Mouse (Mus musculus): Measurements from ENCODE around the gene Hoxc4. TPM values are rescaled to one million over a fixed set of nuclear protein-coding genes. Genes with fewer than 3 reads are reported as not detected.

The Hoxc4 gene
- polyA plus RNA-seq, 1 experiment, result 89.1 TPM

DNA sequence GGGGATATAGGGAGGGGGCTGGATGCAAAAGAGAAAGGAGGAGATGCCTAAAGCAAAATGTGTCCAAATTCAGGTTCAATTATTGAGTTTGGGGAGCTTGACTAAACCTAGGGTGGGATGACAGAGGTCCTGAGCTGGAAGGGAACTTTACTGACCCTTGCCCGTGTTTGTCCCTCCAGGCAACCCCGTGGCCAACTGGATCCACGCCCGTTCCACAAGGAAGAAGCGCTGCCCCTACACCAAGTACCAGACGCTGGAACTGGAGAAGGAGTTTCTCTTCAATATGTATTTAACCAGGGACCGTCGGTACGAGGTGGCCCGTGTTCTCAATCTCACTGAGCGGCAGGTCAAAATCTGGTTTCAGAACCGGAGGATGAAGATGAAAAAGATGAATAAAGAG, 35.0 kb upstream of the Hoxc4 start:
- no peak for TF ChIP-seq GATA1 (IDR thresholded peaks at IDR 0.05; ENCODE audit: low read length)

- no peak for TF ChIP-seq GATA1 (IDR thresholded peaks at IDR 0.05; ENCODE audit: low read length)
Measured at GRCm38 (mm10) chr15:102984521-102984920, 34.2 kb upstream of the Hoxc4 start.

DNA sequence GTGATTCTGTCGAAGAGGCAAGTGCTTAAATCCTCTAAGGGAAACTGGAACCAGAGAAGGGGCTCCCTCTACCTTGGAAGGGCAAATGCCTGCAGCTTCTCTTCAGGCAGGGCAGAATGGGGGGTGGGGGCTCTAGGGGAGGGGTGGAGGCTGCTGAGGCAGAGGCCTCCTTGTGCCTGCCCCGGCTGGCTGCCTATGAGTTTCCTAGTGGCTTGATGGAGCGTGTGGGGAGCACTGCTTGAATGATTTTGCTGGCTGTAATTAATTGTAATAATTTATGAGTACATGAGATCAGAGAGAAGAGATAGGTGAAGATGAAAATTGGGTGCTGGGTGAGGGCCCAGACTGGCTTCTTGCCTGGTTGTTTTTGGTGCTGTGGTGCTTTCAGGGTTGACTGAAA, 33.8 kb upstream of the Hoxc4 start:
- no peak for TF ChIP-seq GATA1 (IDR thresholded peaks at IDR 0.05; ENCODE audit: low read length)

- no peak for TF ChIP-seq GATA1 (IDR thresholded peaks at IDR 0.05; ENCODE audit: low read length)
Measured at GRCm38 (mm10) chr15:102987124-102987833, 31.5 kb upstream of the Hoxc4 start.

DNA sequence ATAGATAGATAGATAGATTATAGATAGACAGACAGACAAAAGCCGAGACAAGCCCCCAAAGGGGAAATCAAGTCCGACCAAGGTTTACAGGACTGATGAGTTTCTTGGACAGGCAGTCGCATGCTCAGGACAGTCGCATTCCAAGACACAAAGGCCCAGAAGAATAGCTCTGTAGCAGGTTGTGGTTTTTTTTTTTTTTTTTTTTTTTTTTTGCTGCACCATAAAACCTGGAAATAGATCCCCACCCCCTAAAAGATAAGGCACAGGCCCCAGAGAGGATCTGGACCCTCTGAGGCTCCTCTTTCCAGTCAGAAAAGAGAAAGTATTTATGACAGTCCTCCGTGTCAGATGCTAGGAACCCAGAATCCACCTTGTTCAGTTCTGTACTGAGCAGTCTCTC, 30.7 kb upstream of the Hoxc4 start:
- no peak for TF ChIP-seq GATA1 (IDR thresholded peaks at IDR 0.05; ENCODE audit: low read length)

DNA sequence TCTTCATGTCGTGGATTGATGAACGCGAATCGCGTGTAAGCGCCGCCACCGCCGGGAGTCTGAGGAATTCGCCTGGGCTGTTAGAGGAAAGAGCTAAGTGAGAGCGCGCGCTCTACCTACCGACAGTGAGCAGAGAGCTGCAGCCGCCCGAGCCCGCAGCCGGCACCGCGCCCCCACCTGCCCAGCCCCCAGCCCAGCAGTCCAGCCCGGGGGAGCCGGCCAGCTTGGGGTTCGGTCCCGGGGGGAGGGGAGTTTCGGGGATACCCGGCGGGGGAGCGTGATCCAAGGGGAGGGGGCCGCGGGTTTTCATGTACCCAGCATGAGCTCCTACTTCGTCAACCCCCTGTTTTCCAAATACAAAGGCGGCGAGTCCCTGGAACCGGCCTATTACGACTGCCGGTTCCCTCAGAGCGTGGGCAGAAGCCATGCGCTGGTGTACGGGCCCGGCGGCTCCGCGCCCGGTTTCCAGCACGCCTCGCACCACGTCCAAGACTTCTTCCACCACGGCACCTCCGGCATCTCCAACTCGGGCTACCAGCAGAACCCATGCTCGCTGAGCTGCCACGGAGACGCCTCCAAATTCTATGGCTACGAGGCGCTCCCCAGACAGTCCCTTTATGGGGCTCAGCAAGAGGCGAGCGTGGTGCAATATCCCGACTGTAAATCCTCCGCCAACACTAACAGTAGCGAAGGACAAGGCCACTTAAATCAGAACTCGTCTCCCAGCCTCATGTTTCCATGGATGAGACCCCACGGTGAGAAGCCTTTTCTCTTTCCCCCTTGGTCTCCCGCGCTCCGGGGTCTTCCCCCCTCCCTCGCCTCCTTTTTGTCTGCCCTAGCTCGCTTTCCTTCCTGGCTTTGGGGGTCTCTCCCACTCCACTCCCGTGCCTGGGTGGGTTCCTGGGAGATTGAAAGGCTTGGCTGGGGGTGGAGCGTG, 28.0 kb upstream of the Hoxc4 start, which contains the start of gene Hoxc8:
Hoxc8 (plus strand) TSS at position 147 of the 937 bp plus-strand sequence.
- TF ChIP-seq GATA1 (IDR thresholded peaks at IDR 0.05; ENCODE audit: low read length), result no peak

DNA sequence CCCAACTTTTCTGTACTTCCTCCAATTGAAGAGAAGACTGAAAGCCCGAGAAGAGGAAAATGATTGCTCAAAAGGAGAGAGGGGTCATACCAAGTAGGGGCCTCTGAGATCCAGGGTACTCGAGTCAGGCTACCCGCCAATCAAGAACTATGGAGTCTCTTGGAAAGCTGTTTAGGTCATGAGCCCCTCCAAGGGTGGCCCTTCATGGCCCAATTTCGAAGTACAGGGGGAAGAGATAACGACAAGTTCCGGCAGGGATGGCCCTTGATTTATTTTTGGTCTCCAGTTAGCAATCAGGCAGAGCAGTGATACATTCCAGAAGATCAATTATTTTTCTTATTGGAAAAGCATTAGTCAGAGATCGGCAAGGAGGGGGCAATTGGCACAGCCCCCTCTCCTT, 27.0 kb upstream of the Hoxc4 start:
- no peak for TF ChIP-seq GATA1 (IDR thresholded peaks at IDR 0.05; ENCODE audit: low read length)

GRCm38 (mm10) chr15:102992206-102992605, 26.5 kb upstream of the Hoxc4 start:
- no peak for TF ChIP-seq GATA1 (IDR thresholded peaks at IDR 0.05; ENCODE audit: low read length)

- no peak for TF ChIP-seq GATA1 (IDR thresholded peaks at IDR 0.05; ENCODE audit: low read length)
Measured at GRCm38 (mm10) chr15:102992863-102993262, 25.9 kb upstream of the Hoxc4 start.

GRCm38 (mm10) chr15:102996548-102996947, 22.2 kb upstream of the Hoxc4 start:
- no peak for TF ChIP-seq GATA1 (IDR thresholded peaks at IDR 0.05; ENCODE audit: low read length)

DNA sequence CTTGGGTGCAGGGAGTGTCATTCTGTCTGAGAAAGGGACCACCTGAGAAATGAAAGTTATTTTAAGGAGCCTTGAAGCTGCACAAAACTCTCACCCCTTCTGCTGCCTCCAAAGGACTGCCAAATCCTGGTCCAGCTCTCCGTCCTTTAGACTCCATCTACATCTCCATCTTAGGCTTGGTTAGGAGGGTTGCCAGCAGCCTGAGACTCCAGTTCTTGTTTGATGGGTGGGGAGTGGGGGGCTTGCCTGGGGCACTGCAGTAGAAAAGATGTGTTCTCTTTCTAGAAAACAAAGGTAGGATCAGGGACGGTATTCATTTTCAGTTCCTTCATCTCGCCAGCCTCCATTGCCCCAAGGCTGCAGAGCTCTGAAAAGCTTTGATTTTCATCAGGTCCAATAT, 21.3 kb upstream of the Hoxc4 start:
- no peak for TF ChIP-seq GATA1 (IDR thresholded peaks at IDR 0.05; ENCODE audit: low read length)

GRCm38 (mm10) chr15:102997939-102998355, 20.8 kb upstream of the Hoxc4 start, which contains the start of gene Hoxc6:
Gene Hoxc6, plus strand, starts transcription at chr15:102998257.
- TF ChIP-seq GATA1 (IDR thresholded peaks at IDR 0.05; ENCODE audit: low read length), result no peak

- no peak for TF ChIP-seq GATA1 (IDR thresholded peaks at IDR 0.05; ENCODE audit: low read length)
Measured at GRCm38 (mm10) chr15:102998608-102999182, 20.0 kb upstream of the Hoxc4 start.

DNA sequence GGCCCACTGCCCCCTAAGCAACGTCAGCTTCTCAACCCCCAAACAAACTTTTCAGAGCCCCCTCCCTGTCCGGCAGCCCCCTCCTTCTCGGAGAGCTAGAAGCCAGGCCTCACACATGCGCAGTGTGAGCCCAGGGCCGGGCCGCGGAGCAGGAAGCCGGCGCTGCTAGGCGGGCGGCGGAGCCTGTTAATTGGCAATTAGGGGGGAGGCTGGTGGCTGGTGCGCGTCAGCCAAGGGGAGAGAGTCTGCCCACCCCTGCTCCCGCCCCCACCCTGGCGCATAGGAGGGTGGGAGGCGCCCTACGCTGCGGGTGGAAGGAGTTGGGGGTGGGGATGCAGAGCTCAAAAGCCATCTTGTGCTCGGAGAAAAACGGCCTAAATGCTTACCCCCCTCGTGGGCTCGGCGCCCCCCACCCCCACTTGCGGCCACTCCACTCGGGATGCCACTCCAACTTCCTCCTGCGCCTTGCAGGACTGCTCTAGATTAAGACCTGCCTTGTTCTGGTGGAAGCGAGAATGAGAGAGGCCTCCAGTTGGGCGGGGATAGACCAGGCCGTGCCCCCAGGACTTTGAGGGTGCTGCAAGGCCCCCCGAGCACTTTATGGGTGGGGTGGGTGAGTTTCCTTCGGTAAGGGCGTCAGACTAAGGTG, 19.4 kb upstream of the Hoxc4 start:
- no peak for TF ChIP-seq GATA1 (IDR thresholded peaks at IDR 0.05; ENCODE audit: low read length)

DNA sequence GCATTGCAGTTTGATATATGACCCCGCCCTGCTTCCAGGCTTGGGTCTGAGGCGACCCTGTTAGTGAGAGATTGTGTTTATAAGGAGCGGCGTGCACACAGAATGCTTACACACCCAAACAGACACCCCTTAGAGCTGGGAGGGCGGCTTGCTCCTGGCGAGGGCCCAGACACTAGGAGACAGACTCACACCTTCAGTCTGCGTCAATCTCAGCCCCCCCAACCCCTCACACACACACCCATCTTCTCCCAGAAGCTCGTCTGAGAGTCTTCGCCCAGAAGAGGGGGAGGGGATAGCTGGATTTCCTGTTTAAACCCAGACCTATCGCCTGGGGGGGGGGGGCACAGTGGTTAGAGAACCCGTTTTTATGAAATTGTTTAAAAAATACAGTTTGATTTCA, 18.8 kb upstream of the Hoxc4 start:
- no peak for TF ChIP-seq GATA1 (IDR thresholded peaks at IDR 0.05; ENCODE audit: low read length)

DNA sequence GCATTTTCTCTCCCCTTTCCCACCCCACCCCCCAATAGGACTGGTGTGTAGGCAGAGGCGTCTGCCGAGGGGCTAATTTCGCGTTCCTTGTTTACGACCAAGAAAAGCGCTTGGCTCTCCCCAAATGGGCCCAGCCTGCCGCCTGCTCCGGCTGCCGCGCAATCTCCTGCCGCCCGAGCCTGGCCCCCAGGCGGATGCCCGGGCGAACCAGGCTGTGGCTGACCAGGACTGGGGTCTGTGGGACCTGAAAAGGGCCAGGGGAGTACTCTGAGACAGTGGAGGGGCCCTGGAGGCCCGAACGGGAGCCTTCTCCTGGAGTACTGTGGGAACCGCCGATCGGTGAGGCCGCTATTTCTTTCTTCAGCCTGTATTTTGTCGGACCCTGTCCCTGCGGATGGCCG, 18.2 kb upstream of the Hoxc4 start:
- TF ChIP-seq GATA1 (IDR thresholded peaks at IDR 0.05; ENCODE audit: low read length), result no peak

Data from G1E-ER4 (cell line).